ENCODE assay signal across 25 mouse cellular contexts in the genomic region with DNA sequence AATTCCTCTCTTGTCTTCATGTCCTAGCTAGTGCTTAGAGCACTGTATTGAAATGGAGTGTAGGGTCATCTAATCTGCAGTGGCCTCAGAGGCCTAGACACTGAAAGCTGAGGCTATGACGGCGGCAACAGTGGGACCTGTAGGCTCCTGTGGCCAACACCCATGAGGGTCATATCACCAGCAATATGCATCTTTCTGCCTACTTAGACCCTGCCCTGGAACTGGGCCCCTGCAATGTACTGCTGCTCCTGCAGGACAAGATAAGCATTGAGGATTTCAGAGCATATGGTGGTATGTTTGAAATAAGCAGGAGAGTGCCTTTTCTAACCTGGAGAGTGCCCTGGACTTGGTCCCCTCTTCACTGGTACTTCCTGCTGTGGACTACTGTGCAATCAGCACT. TPM values are rescaled to one million over a fixed set of nuclear protein-coding genes. Genes with fewer than 3 reads are reported as not detected.
A peak's percentile ranks its signal among the peaks of the same experiment; 100 is the strongest.
DNase-seq lines count a peak whose midpoint lies in the region.
"Had no signal": no experiment of that assay in that cellular context is flagged by ENCODE, and none has a peak within 500 bp of the region (broad histone marks: within the 10 kb centered on the region; RNA-seq: fewer than 3 reads in every experiment).

No protein-coding gene starts in this region.

- H3K36me3 ChIP-seq in heart, embryonic 10.5 days, result no peaks in the 10 kb centered on the region
- H3K36me3 ChIP-seq: G1E had no signal

- DNase-seq in heart, adult 11 months, result peak; percentile 84
- DNase-seq in heart, adult 8-10 months (ENCODE audit: low spot score), result no peak
- DNase-seq in heart, embryonic 10.5 days (ENCODE audit: low spot score), result peak; percentile 68
- no peak for DNase-seq in heart, adult 9 months (ENCODE audit: low spot score in 2 of 2)
- DNase-seq: adrenal gland, adult 2 months; adrenal gland, adult 8-10 months; adrenal gland, postnatal 10 days; adrenal gland, postnatal 14 days; adrenal gland, postnatal 25 days; adrenal gland, postnatal 36 days; B cell, adult 2 months; cerebellum, adult 11 months; cerebellum, adult 11-12 months; cerebellum, adult 18-20 months had no signal

- no peak overlapping the region for H3K27ac ChIP-seq in heart, embryonic 10.5 days

- peaks cover 5% of the 10 kb centered on the region; the same call in 1 of the 2 replicates for H3K9me3 ChIP-seq in heart, embryonic 10.5 days
- H3K9me3 ChIP-seq: G1E had no signal

- H3K27me3 ChIP-seq in heart, embryonic 10.5 days (ENCODE audit: insufficient read depth, poor library complexity, severe bottlenecking), result no peaks in the 10 kb centered on the region
- H3K27me3 ChIP-seq: Patski had no signal

- no peaks in the 10 kb centered on the region for H3K4me1 ChIP-seq in heart, embryonic 10.5 days

- WGBS in heart, embryonic 10.5 days, result 89% methylated on average over 2 of the region's 2 CpGs

- no peak overlapping the region for H3K4me3 ChIP-seq in heart, embryonic 10.5 days

RNA-seq across cellular contexts. Expression of a gene that starts 31.1 kb away (rescaled TPM):
- total RNA-seq in heart, adult 8-10 months (2022), result not detected
- not detected in 2 replicates for polyA plus RNA-seq in heart, embryonic 10.5 days (2016; fragmentation: Nextera tagmentation; extraction: Ambion mirVana)
- total RNA-seq: adrenal gland, adult 18-20 months; adrenal gland, adult 2 months; adrenal gland, adult 8-10 months; adrenal gland, postnatal 10 days; adrenal gland, postnatal 14 days; adrenal gland, postnatal 25 days; adrenal gland, postnatal 36 days; adrenal gland, postnatal 4 days; CH12.LX; ES-E14; MEL had no signal
- polyA plus RNA-seq: activated CD4-positive, CD25-positive, alpha-beta regulatory T cell, adult 4 months; adrenal gland, adult 2 months; brain, embryonic 14.5 days; C2C12; CD4-positive, CD25-positive, alpha-beta regulatory T cell, adult 4 months; G1E; Patski had no signal

RNA-seq across cellular contexts. Expression of a gene that starts 49.3 kb away (rescaled TPM):
- total RNA-seq in heart, adult 8-10 months (2022), result not detected
- polyA plus RNA-seq in heart, embryonic 10.5 days (2016; fragmentation: Nextera tagmentation; extraction: Ambion mirVana), result not detected in 2 replicates
- total RNA-seq: adrenal gland, adult 18-20 months; adrenal gland, adult 2 months; adrenal gland, adult 8-10 months; adrenal gland, postnatal 10 days; adrenal gland, postnatal 14 days; adrenal gland, postnatal 25 days; adrenal gland, postnatal 36 days; adrenal gland, postnatal 4 days; CH12.LX; ES-E14; MEL had no signal
- polyA plus RNA-seq: adrenal gland, adult 2 months; brain, embryonic 14.5 days; C2C12; G1E; Patski had no signal

Comparison
In these comparisons a context has a peak if more than half of its experiments do, and no peak if none do; other contexts are left out.
1. DNase-seq: peak in heart, adult 11 months (single experiment) and heart, embryonic 10.5 days (single experiment); none in heart, adult 8-10 months (single experiment) and heart, adult 9 months (0 of 2).